Mouse (Mus musculus) embryonic facial prominence, embryonic 14.5 days (tissue): ENCODE results near the gene Irak3. TPM values are rescaled to one million over a fixed set of nuclear protein-coding genes. Genes with fewer than 3 reads are reported as not detected.
"Not testable (repeated sequence)": the region's sequence is repeated elsewhere in the genome, so short reads cannot be mapped to it uniquely, and the experiment has no call there.

Experiments
- ATAC-seq: fragments of 200-750 bp; cut with Nextera tagmentation; 2 replicates; pipeline ENCODE4 v1.8.0; 2017; ENCODE audit warnings: low read depth, moderate number of reproducible peaks, moderate TSS enrichment
- DNase-seq: peaks from one replicate; pipeline ENCODE4 v3.0.0-alpha.2; 2015; ENCODE audit warnings: low spot score
- H3K27ac ChIP-seq: fragments of 300-500 bp; sonication (generic); replicated peaks from 2 replicates; pipeline ENCODE4 v1.5.1; 2014; ENCODE audit warnings: low read depth, mild to moderate bottlenecking, low read length, moderate library complexity
- H3K27me3 ChIP-seq: fragments of 300-500 bp; sonication (generic); replicated peaks from 2 replicates; pipeline ENCODE4 v1.6.1; 2014; ENCODE audit warnings: low read length; ENCODE audit not compliant: control insufficient read depth, insufficient read depth
- H3K36me3 ChIP-seq: fragments of 300-500 bp; sonication (generic); 2 replicates; pipeline ENCODE4 v1.6.1; 2014; ENCODE audit warnings: low read length, mixed read lengths; ENCODE audit not compliant: control insufficient read depth, insufficient read depth
- H3K4me1 ChIP-seq: fragments of 300-500 bp; sonication (generic); 2 replicates; pipeline ENCODE4 v1.6.1; 2014; ENCODE audit warnings: antibody characterized with exemption, low read length; ENCODE audit not compliant: control insufficient read depth, insufficient read depth
- H3K4me2 ChIP-seq: fragments of 300-500 bp; sonication (generic); 2 replicates; pipeline ENCODE4 v1.6.1; 2014; ENCODE audit warnings: low read depth, mild to moderate bottlenecking, low read length, moderate library complexity, mixed read lengths
- H3K4me3 ChIP-seq: fragments of 300-500 bp; sonication (generic); 2 replicates; pipeline ENCODE4 v1.5.1; 2014; ENCODE audit warnings: low read depth, mild to moderate bottlenecking, low read length
- H3K9ac ChIP-seq: fragments of 300-500 bp; sonication (generic); 2 replicates; pipeline ENCODE4 v1.6.1; 2014; ENCODE audit warnings: low read depth, mild to moderate bottlenecking, low read length, moderate library complexity, mixed read lengths
- H3K9me3 ChIP-seq: fragments of 300-500 bp; sonication (generic); 2 replicates; pipeline ENCODE4 v1.6.1; 2016; ENCODE audit warnings: low read length; ENCODE audit not compliant: control insufficient read depth
- WGBS: fragments of 180-500 bp; shearing (Covaris S2); extraction: QIAGEN DNeasy Blood & Tissue Kit; methylation state at CpG from one replicate; pipeline ENCODE4 v1.1.7; 2014; 5-methylcytosine and 5-hydroxymethylcytosine counted together
- polyA plus RNA-seq: library from polyadenylated mRNA; unstranded; fragments of >200 nt; fragmentation: Nextera tagmentation; extraction: Ambion mirVana; gene quantifications from 2 replicates; pipeline ENCODE4 v1.2.1, GENCODE M21; 2014

Gene Irak3
- polyA plus RNA-seq, 1 experiment from 2014 or later, result 4.2 TPM

- Histone ChIP-seq H3K4me1 (no peaks in the 10 kb centered on the region), H3K27me3 (no peaks in the 10 kb centered on the region), H3K9ac (peak overlapping the region; percentile 19; the same call in 1 of the 2 replicates), H3K9me3 (no peaks in the 10 kb centered on the region), H3K36me3 (peaks cover 26% of the 10 kb centered on the region), H3K4me2 (peak overlapping the region; percentile 35), H3K4me3 (no peak overlapping the region), H3K27ac (no peak overlapping the region)
- no peak for ATAC-seq
- WGBS, result 27% methylated on average over 18 of the region's 18 CpGs
- peak; percentile 77 for DNase-seq
Measured at GRCm38 (mm10) chr10:120233655-120234367, 31.9 kb upstream of the Irak3 start.

- Histone ChIP-seq H3K9me3 (no peaks in the 10 kb centered on the region), H3K4me1 (0 out of 2 replicates have a peak, but pooled peaks cover 7% of the 10 kb centered on the region), H3K36me3 (peaks cover 33% of the 10 kb centered on the region), H3K9ac (no peak overlapping the region), H3K4me2 (no peak overlapping the region), H3K27ac (no peak overlapping the region), H3K27me3 (no peaks in the 10 kb centered on the region), H3K4me3 (no peak overlapping the region)
- DNase-seq (peak; percentile 58), ATAC-seq (no peak)
- WGBS, result 28% methylated on average over 5 of the region's 5 CpGs
Measured at GRCm38 (mm10) chr10:120231718-120232117, 29.8 kb upstream of the Irak3 start.

GRCm38 (mm10) chr10:120226871-120227661, 25.1 kb upstream of the Irak3 start, which contains the start of gene Llph:
Gene Llph (plus strand): TSS chr10:120227070.
- under 1% methylated on average over 47 of the region's 57 CpGs for WGBS

GRCm38 (mm10) chr10:120220776-120221175, 18.8 kb upstream of the Irak3 start:
- Histone ChIP-seq H3K4me2 (no peak overlapping the region), H3K4me3 (no peak overlapping the region), H3K9me3 (no peaks in the 10 kb centered on the region), H3K27ac (no peak overlapping the region), H3K4me1 (no peaks in the 10 kb centered on the region), H3K36me3 (peaks cover 9% of the 10 kb centered on the region; the same call in 1 of the 2 replicates), H3K27me3 (no peaks in the 10 kb centered on the region), H3K9ac (no peak overlapping the region)
- DNase-seq (no peak), ATAC-seq (no peak)
- WGBS, result 81% methylated on average over 7 of the region's 7 CpGs

More at GRCm38 (mm10) chr10:120226871-120227661, 25.1 kb upstream of the Irak3 start, which contains the start of gene Llph:
- Histone ChIP-seq H3K4me1 (0 out of 2 replicates have a peak, but pooled peaks cover 7% of the 10 kb centered on the region), H3K27ac (0 out of 2 replicates have a peak within 1 kb of the TSS, but pooled peaks have one; percentile 44), H3K9me3 (no peaks in the 10 kb centered on the region), H3K4me3 (peak within 1 kb of the TSS; percentile 100), H3K36me3 (peaks cover 27% of the 10 kb centered on the region), H3K9ac (peak within 1 kb of the TSS; percentile 82), H3K27me3 (no peaks in the 10 kb centered on the region), H3K4me2 (peak within 1 kb of the TSS; percentile 91)
- peak; percentile 95 for ATAC-seq
- peak; percentile 93 for DNase-seq

- H3K4me1 ChIP-seq, result no peaks in the 10 kb centered on the region
- peak; percentile 48 for DNase-seq
- peaks cover 9% of the 10 kb centered on the region; the same call in 1 of the 2 replicates for H3K36me3 ChIP-seq
- WGBS, result 83% methylated on average over 14 of the region's 14 CpGs
- no peak overlapping the region for H3K4me2 ChIP-seq
- no peak overlapping the region for H3K9ac ChIP-seq
- ATAC-seq, result no peak
- H3K27me3 ChIP-seq, result no peaks in the 10 kb centered on the region
- H3K9me3 ChIP-seq, result no peaks in the 10 kb centered on the region
- no peak overlapping the region for H3K27ac ChIP-seq
- H3K4me3 ChIP-seq, result no peak overlapping the region
Measured at GRCm38 (mm10) chr10:120219578-120220359, 17.8 kb upstream of the Irak3 start.

- Histone ChIP-seq H3K9ac (no peak overlapping the region), H3K9me3 (no peaks in the 10 kb centered on the region), H3K4me2 (no peak overlapping the region), H3K27ac (no peak overlapping the region), H3K4me1 (no peaks in the 10 kb centered on the region), H3K4me3 (no peak overlapping the region), H3K36me3 (peaks cover 9% of the 10 kb centered on the region; the same call in 1 of the 2 replicates), H3K27me3 (no peaks in the 10 kb centered on the region)
- ATAC-seq, result no peak
- 90% methylated on average over 10 of the region's 10 CpGs for WGBS
- no peak for DNase-seq
Measured at GRCm38 (mm10) chr10:120218996-120219395, 17.1 kb upstream of the Irak3 start.

GRCm38 (mm10) chr10:120217099-120217498, 15.2 kb upstream of the Irak3 start:
- not testable (repeated sequence) for H3K4me2 ChIP-seq, H3K4me1 ChIP-seq, ATAC-seq, H3K27ac ChIP-seq, H3K4me3 ChIP-seq, H3K9ac ChIP-seq, H3K27me3 ChIP-seq, H3K9me3 ChIP-seq, DNase-seq, H3K36me3 ChIP-seq
- WGBS, result 91% methylated on average over 1 of the region's 1 CpGs

- peaks cover 3% of the 10 kb centered on the region; the same call in 1 of the 2 replicates for H3K9me3 ChIP-seq
- no peak overlapping the region for H3K4me2 ChIP-seq
- no peaks in the 10 kb centered on the region; the same call in 1 of the 2 replicates for H3K36me3 ChIP-seq
- H3K4me3 ChIP-seq, result no peak overlapping the region
- H3K27ac ChIP-seq, result no peak overlapping the region
- no peak for ATAC-seq
- H3K9ac ChIP-seq, result no peak overlapping the region
- DNase-seq, result no peak
- H3K27me3 ChIP-seq, result no peaks in the 10 kb centered on the region
- WGBS, result 84% methylated on average over 3 of the region's 3 CpGs
- H3K4me1 ChIP-seq, result no peaks in the 10 kb centered on the region
Measured at GRCm38 (mm10) chr10:120210096-120210495, 8.2 kb upstream of the Irak3 start.
